Mouse (Mus musculus) C2C12 (cell line): ENCODE results near the gene Gda. TPM values are rescaled to one million over a fixed set of nuclear protein-coding genes. Genes with fewer than 3 reads are reported as not detected.

ENCODE experiments used
- H3K27me3 ChIP-seq: one replicate; pipeline ENCODE4 v1.6.1; 2011; ENCODE audit not compliant: control insufficient read depth, insufficient read depth, insufficient read length
- H3K36me3 ChIP-seq: one replicate; pipeline ENCODE4 v1.6.1; 2011; ENCODE audit not compliant: control insufficient read depth, insufficient read depth
- H3K4me3 ChIP-seq: one replicate; pipeline ENCODE4 v1.5.1; 2011; ENCODE audit warnings: mild to moderate bottlenecking, control low read depth; ENCODE audit not compliant: poor library complexity, insufficient read depth, severe bottlenecking
- H3K79me2 ChIP-seq: one replicate; pipeline ENCODE4 v1.6.1; 2011; ENCODE audit not compliant: control insufficient read depth, insufficient read depth
- H3K79me3 ChIP-seq: one replicate; pipeline ENCODE4 v1.6.1; 2011; ENCODE audit warnings: low read depth, control low read depth
- H3ac ChIP-seq: one replicate; pipeline ENCODE3; 2011; ENCODE audit warnings: low read depth; ENCODE audit not compliant: control insufficient read depth, insufficient read length
- CEBPB ChIP-seq: IDR thresholded peaks from one replicate; pipeline ENCODE4 v1.6.1; 2011; ENCODE audit warnings: low read depth, mild to moderate bottlenecking, control low read depth, moderate library complexity
- CTCF ChIP-seq: IDR thresholded peaks from one replicate; pipeline ENCODE4 v1.5.1; 2011; ENCODE audit not compliant: control insufficient read depth, insufficient read depth, insufficient read length
- FOSL1 ChIP-seq: IDR thresholded peaks from one replicate; pipeline ENCODE4 v1.8.0; 2011; ENCODE audit warnings: mild to moderate bottlenecking, low read length; ENCODE audit not compliant: poor library complexity, insufficient read depth, severe bottlenecking
- MAX ChIP-seq: IDR thresholded peaks from one replicate; pipeline ENCODE4 v1.6.1; 2011; ENCODE audit warnings: mild to moderate bottlenecking, control low read depth
- MYOD1 ChIP-seq: IDR thresholded peaks from one replicate; pipeline ENCODE4 v1.6.1; 2011; ENCODE audit warnings: low read depth; ENCODE audit not compliant: control insufficient read depth, insufficient read length
- MYOG ChIP-seq: IDR thresholded peaks from one replicate; pipeline ENCODE4 v1.6.1; 2011; ENCODE audit not compliant: control insufficient read depth, insufficient read length; ENCODE audit errors: extremely low read depth
- USF1 ChIP-seq: IDR thresholded peaks from one replicate; pipeline ENCODE4 v1.6.1; 2011; ENCODE audit warnings: low read depth, mild to moderate bottlenecking, control low read depth, moderate library complexity
- long read RNA-seq, 2 experiments: library from polyadenylated mRNA; unstranded; transcript quantifications; one replicate each; pipeline ENCODE4 v2.0.0; 2019 to 2020
- polyA plus RNA-seq: library from polyadenylated mRNA; unstranded; fragments of >200 nt; fragmentation: generic; extraction: Trizol; gene quantifications from one replicate; pipeline ENCODE4 v1.2.1, GENCODE M21; 2012; ENCODE audit warnings: missing spikeins

Gene Gda
- polyA plus RNA-seq: 0.14 TPM
- long read RNA-seq, experiment 1: 0 reads
- long read RNA-seq, experiment 2: 0 reads

DNA sequence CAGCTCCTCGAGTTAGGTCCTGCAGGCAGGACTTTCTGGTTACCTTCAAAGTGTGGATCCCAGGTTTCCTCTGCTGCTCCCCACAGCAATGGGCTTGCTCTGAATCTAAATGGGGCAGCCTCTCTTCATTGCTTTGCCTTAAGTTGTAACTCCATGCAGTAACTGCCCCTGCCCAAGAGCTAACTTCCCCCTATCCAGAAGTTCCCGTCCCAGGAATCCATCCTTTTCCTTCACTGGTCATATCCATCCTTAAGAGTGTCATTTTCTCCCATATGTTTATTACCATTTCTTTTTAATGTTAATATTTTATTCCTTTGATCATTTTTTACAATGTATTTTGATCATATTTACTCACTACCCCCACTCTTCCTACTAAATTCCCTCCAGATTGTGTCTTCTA, at the start of gene Gda:
Gene Gda, minus strand, starts transcription at position 101 of the 400 bp plus-strand sequence.
- Histone ChIP-seq H3K4me3 (no peak within 1 kb of the TSS), H3K27me3 (no peaks in the 10 kb centered on the region)
- TF ChIP-seq MYOD1 (no peak), USF1 (no peak), CEBPB (no peak), CTCF (no peak), FOSL1 (no peak), MYOG (no peak), MAX (no peak)

DNA sequence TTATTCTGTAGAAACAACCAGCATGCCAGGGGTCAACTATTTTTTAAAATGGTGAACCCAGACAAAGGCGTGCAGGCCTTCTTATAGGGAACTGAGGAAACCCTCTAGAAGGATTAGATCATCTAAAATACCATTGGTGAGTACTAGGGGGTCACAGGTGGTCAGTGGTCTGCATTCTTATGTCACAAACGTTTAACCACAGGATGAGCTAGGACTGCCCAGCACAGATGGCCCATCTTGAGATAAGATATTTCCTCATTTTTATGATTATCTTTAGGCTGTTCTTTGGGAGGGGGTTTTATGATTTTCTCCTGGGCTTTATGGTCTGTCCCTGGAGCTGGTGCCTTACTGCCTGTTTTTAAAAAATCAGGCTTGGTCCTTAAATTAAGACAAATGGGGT, 47.0 kb upstream of the Gda start:
- no peak overlapping the region for H3K4me3 ChIP-seq
- no peaks in the 10 kb centered on the region for H3K79me3 ChIP-seq
- H3ac ChIP-seq: no peak overlapping the region
- H3K27me3 ChIP-seq: no peaks in the 10 kb centered on the region
- no peak for TF ChIP-seq FOSL1
- no peak for TF ChIP-seq MYOG
- TF ChIP-seq CTCF: no peak
- no peak for TF ChIP-seq USF1
- no peak for TF ChIP-seq CEBPB
- no peaks in the 10 kb centered on the region for H3K79me2 ChIP-seq
- H3K36me3 ChIP-seq: no peaks in the 10 kb centered on the region

More for the DNA sequence above, at the start of gene Gda:
- H3K79me3 ChIP-seq: no peaks in the 10 kb centered on the region
- no peaks in the 10 kb centered on the region for H3K36me3 ChIP-seq
- no peaks in the 10 kb centered on the region for H3K79me2 ChIP-seq
- no peak within 1 kb of the TSS for H3ac ChIP-seq

DNA sequence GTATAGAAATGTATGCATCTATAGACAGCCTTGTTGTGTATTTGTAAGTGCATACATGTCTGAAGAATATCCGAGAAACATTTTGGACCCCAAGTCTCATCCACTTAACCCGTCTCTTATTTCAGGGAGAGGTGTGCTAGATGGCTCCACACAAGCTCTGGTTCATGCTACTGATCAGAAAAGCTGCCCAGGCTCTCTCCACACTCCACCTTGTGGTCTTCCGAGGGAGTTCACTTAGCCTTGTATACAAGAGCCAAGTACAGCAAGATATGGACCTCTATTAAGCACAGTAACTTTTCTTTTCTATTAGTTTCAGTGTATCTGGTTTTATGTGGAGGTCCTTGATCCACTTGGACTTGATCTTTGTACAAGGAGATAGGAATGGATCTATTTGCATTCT, 36.9 kb upstream of the Gda start:
- no peak overlapping the region for H3ac ChIP-seq
- H3K36me3 ChIP-seq: no peaks in the 10 kb centered on the region
- no peaks in the 10 kb centered on the region for H3K27me3 ChIP-seq
- no peak overlapping the region for H3K4me3 ChIP-seq
- no peaks in the 10 kb centered on the region for H3K79me2 ChIP-seq
- H3K79me3 ChIP-seq: no peaks in the 10 kb centered on the region
- TF ChIP-seq CTCF (no peak), FOSL1 (no peak), MAX (no peak), MYOD1 (no peak), MYOG (no peak), USF1 (no peak), CEBPB (no peak)

DNA sequence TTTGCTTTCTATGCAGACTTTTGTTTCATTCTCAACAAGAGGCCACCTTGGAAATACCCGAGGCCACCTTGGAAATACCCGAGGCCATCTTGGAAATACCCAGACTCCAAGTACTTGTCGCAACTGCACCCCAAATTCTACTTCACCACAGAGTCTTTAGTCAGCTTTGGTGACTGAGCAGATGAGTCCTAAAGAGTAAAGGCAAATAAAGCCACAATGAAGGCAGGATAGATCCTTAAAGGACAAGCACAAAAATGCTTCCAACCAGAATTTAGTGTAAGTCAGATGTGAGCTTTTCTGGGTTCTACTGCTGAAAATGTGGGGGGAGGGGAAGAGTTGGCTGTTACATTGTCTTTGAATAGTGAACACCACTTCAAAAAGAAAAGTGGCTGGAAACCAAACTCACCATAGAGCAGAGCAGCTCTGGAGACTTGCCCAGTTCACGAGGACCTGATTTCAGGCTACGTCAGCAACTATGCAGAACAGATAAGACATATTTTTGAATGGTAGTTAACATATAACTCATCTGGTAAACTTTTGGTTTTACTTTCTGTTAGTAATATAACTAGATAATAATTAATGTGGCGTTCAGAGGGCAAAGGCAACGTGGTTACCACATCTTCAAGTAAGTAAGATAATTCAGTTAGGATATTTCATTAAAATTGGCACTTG, 34.5 kb upstream of the Gda start:
- H3K79me2 ChIP-seq: no peaks in the 10 kb centered on the region
- H3ac ChIP-seq: no peak overlapping the region
- H3K36me3 ChIP-seq: no peaks in the 10 kb centered on the region
- H3K79me3 ChIP-seq: no peaks in the 10 kb centered on the region
- no peaks in the 10 kb centered on the region for H3K27me3 ChIP-seq
- H3K4me3 ChIP-seq: no peak overlapping the region
- no peak for TF ChIP-seq USF1
- TF ChIP-seq FOSL1: no peak
- no peak for TF ChIP-seq MYOG
- no peak for TF ChIP-seq MYOD1
- TF ChIP-seq CTCF: no peak
- TF ChIP-seq MAX: no peak
- TF ChIP-seq CEBPB: no peak

DNA sequence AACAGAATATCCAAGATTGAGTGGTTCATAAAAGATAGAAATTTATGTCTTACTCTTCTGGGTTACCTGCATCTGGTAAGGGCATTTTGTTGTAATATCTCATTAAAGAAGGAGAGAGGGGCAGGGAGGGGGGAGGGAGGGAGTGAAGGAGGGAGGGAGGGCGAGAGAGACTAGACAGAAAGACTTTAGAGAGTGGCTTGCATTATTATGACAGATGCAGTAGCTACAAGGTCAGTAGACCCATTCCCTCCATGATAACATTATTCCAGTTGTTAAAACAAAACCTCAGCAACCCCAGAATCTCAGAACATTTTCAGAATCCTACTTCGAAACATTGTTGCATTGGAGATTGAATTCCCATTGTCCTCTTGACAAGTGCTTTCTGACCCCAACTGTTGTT, 33.9 kb upstream of the Gda start:
- H3K4me3 ChIP-seq: no peak overlapping the region
- TF ChIP-seq MYOG (no peak), MAX (no peak), MYOD1 (no peak), CEBPB (no peak), CTCF (no peak), FOSL1 (no peak), USF1 (no peak)
- no peaks in the 10 kb centered on the region for H3K27me3 ChIP-seq
- no peaks in the 10 kb centered on the region for H3K79me2 ChIP-seq
- H3ac ChIP-seq: no peak overlapping the region
- no peaks in the 10 kb centered on the region for H3K79me3 ChIP-seq
- H3K36me3 ChIP-seq: no peaks in the 10 kb centered on the region

DNA sequence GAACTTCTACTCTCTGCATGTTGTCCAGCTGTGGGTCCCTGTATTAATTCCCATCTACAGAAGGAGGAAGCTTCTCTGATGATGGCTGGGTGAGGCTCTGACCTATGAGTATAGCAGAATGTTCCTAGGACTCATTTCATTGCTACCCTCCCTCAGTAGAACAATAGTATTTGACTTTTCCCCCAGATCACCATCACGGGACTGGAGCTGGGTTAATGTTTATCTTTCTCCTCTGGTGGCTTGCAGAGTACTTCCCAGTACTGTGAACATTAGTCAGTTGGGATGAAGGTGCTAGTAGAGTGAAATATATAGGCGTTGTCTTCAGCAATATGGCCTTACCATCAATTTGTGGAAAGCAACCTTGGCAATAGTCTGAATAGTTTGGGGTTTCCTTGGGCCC, 31.5 kb upstream of the Gda start:
- Histone ChIP-seq H3ac (no peak overlapping the region), H3K36me3 (no peaks in the 10 kb centered on the region), H3K27me3 (no peaks in the 10 kb centered on the region), H3K4me3 (no peak overlapping the region), H3K79me3 (no peaks in the 10 kb centered on the region), H3K79me2 (no peaks in the 10 kb centered on the region)
- TF ChIP-seq MAX (no peak), MYOG (no peak), CTCF (no peak), CEBPB (no peak)
